Mouse (Mus musculus): ENCODE measurements around the gene Tmc5. TPM values are rescaled to one million over a fixed set of nuclear protein-coding genes. Genes with fewer than 3 reads are reported as not detected.

The Tmc5 gene
- 0.19 and 0.20 TPM in 2 replicates for polyA plus RNA-seq (2015; fragmentation: Nextera tagmentation; extraction: Ambion mirVana)

DNA sequence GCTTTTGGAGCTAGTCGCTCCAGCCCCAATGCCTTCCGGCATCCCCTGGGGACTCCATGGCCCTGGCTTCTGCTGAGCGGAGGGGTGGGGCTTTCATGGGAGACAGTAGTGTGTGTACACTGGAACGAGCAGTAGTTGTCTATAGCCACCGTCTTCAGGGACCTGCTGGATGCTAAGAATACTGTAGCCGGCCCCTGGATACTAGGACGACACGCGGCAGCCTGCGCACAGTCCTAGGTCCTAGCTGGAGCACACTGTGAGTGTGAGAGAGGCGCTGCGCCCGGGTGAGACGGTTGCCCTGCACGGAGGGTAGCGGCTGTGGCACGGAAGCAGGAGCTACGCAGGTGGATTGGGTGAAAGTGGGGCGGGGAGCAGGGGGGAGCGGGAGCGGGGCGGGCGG is at the start of gene Tmc5:
Gene Tmc5 (plus strand): TSS at position 97 of the 400 bp plus-strand sequence.
- Histone ChIP-seq H3K9me3 (ENCODE audit: low read length) (no peaks in the 10 kb centered on the region), H3K27ac (ENCODE audit: low read length) (no peak within 1 kb of the TSS), H3K27me3 (replicated peaks; ENCODE audit: insufficient read depth, low read length) (0 out of 2 replicates have a peak, but pooled peaks cover 5% of the 10 kb centered on the region), H3K36me3 (ENCODE audit: insufficient read depth, low read length) (no peaks in the 10 kb centered on the region), H3K9ac (replicated peaks; ENCODE audit: low read depth) (no peak within 1 kb of the TSS), H3K4me1 (ENCODE audit: insufficient read depth, low read depth, low read length) (peaks cover 4% of the 10 kb centered on the region; the same call in 1 of the 2 replicates), H3K4me3 (ENCODE audit: low read depth, low read length) (no peak within 1 kb of the TSS), H3K4me2 (replicated peaks; ENCODE audit: low read depth, low read length) (peak within 1 kb of the TSS; percentile 46)
- no peak for DNase-seq (ENCODE audit: low spot score)
- ATAC-seq = no peak
- TF ChIP-seq EP300 (IDR thresholded peaks at IDR 0.05) = no peak
- no peak for TF ChIP-seq CTCF (IDR thresholded peaks at IDR 0.05)
- WGBS = 8% methylated on average over 23 of the region's 23 CpGs

DNA sequence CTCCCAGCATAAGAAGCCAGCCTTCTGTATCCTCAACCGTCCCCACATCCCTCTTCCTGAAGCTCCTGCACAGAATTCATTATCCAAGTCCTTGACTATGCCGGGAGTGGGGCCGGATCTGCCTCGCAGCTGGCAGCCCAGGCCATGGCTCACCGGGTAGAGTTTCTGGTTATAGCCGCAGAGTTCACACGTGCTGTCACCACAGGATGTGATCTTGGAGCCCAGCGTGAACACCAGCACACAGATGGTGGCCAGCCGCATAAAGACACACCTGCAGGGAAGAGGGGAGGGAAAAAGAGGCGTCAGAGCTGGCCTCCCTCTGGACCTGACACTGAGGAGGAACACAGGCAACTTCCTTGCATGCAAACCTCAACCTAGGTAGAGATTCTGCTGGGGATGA is 49.6 kb upstream of the Tmc5 start:
- WGBS = 71% methylated on average over 10 of the region's 10 CpGs
- H3K9me3 ChIP-seq (ENCODE audit: low read length) = no peaks in the 10 kb centered on the region
- no peaks in the 10 kb centered on the region for H3K27me3 ChIP-seq (replicated peaks; ENCODE audit: insufficient read depth, low read length)
- no peaks in the 10 kb centered on the region for H3K4me1 ChIP-seq (ENCODE audit: insufficient read depth, low read depth, low read length)
- no peak for ATAC-seq
- H3K4me3 ChIP-seq (ENCODE audit: low read depth, low read length) = no peak overlapping the region
- H3K36me3 ChIP-seq (ENCODE audit: insufficient read depth, low read length) = no peaks in the 10 kb centered on the region
- H3K4me2 ChIP-seq (replicated peaks; ENCODE audit: low read depth, low read length) = no peak overlapping the region
- no peak for DNase-seq (ENCODE audit: low spot score)
- H3K9ac ChIP-seq (replicated peaks; ENCODE audit: low read depth) = no peak overlapping the region
- H3K27ac ChIP-seq (ENCODE audit: low read length) = no peak overlapping the region
- TF ChIP-seq EP300 (IDR thresholded peaks at IDR 0.05) = no peak
- TF ChIP-seq CTCF (IDR thresholded peaks at IDR 0.05) = no peak

DNA sequence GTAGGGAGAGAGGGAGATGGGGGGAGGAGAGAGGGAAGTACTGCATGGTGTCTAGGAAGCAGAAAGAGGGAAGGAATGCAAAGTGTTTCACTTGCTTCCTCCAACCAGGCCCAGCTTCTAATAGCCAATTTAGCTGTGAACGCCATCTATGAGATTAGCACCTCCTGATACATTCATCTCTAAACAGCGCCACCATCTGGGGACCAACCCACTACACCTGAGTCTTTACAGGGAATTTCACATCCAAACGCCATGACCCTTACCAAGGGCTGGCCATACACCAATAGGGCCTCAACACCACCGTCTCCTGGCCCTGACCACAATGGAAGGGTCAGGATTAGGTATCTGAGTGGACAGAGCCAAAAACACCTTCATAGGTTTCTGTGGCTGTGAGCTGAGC is 43.2 kb upstream of the Tmc5 start:
- WGBS = 67% methylated on average over 4 of the region's 4 CpGs
- Histone ChIP-seq H3K36me3 (ENCODE audit: insufficient read depth, low read length) (no peaks in the 10 kb centered on the region), H3K27me3 (replicated peaks; ENCODE audit: insufficient read depth, low read length) (no peaks in the 10 kb centered on the region), H3K4me1 (ENCODE audit: insufficient read depth, low read depth, low read length) (no peaks in the 10 kb centered on the region), H3K27ac (ENCODE audit: low read length) (no peak overlapping the region), H3K4me2 (replicated peaks; ENCODE audit: low read depth, low read length) (no peak overlapping the region), H3K9me3 (ENCODE audit: low read length) (no peaks in the 10 kb centered on the region), H3K9ac (replicated peaks; ENCODE audit: low read depth) (no peak overlapping the region), H3K4me3 (ENCODE audit: low read depth, low read length) (no peak overlapping the region)
- ATAC-seq (no peak), DNase-seq (ENCODE audit: low spot score) (no peak)
- peak; percentile 49 for TF ChIP-seq CTCF (IDR thresholded peaks at IDR 0.05)
- no peak for TF ChIP-seq EP300 (IDR thresholded peaks at IDR 0.05)

DNA sequence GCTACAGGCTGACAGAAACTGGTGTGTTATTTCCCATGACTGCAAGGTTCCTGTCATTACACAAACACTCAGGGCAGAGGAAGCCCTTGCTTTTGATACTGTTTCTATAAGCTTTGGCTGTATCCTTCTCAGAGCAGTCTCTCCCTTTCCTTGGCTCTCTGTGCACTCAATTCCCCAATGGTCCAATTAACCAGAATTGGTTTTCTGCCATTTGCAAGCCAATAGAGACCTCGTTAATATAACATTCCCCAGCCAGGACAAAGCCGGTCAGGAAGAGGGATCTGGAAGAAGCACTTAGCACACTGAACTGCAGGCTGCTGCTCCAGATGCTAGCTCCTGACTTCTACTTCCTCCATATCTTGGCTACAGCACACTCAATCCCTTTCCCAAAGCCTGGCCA is 42.8 kb upstream of the Tmc5 start:
- Histone ChIP-seq H3K27me3 (replicated peaks; ENCODE audit: insufficient read depth, low read length) (no peaks in the 10 kb centered on the region), H3K27ac (ENCODE audit: low read length) (no peak overlapping the region), H3K4me1 (ENCODE audit: insufficient read depth, low read depth, low read length) (no peaks in the 10 kb centered on the region), H3K4me2 (replicated peaks; ENCODE audit: low read depth, low read length) (no peak overlapping the region), H3K9ac (replicated peaks; ENCODE audit: low read depth) (no peak overlapping the region), H3K9me3 (ENCODE audit: low read length) (no peaks in the 10 kb centered on the region), H3K4me3 (ENCODE audit: low read depth, low read length) (no peak overlapping the region), H3K36me3 (ENCODE audit: insufficient read depth, low read length) (no peaks in the 10 kb centered on the region)
- TF ChIP-seq EP300 (IDR thresholded peaks at IDR 0.05) (no peak), CTCF (IDR thresholded peaks at IDR 0.05) (no peak)
- DNase-seq (ENCODE audit: low spot score) (no peak), ATAC-seq (no peak)
- 86% methylated on average over 2 of the region's 2 CpGs for WGBS

DNA sequence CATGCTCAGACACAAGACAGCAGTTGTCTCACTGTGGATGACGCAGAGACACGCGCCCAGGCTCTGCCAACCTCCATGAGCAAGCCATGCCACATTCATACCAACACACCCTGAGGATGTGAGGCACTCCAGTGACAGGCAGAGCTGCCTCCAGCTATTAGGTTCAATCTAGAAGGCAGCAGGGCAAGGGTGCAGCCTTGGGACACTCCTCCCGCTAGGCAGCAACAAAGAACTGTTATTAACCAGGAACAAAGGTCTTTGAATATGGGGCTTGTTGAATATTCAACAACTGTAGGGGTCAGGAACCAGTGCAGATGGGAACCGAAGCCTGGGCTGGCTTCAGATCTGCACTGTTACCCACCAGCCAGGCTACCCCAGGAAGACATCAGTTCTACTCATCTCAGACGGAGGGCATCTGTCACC is 28.0 kb upstream of the Tmc5 start:
- H3K27ac ChIP-seq (ENCODE audit: low read length) = no peak overlapping the region
- H3K4me2 ChIP-seq (replicated peaks; ENCODE audit: low read depth, low read length) = no peak overlapping the region
- H3K4me3 ChIP-seq (ENCODE audit: low read depth, low read length) = no peak overlapping the region
- no peaks in the 10 kb centered on the region for H3K36me3 ChIP-seq (ENCODE audit: insufficient read depth, low read length)
- ATAC-seq = no peak
- DNase-seq (ENCODE audit: low spot score) = no peak
- WGBS = 85% methylated on average over 6 of the region's 6 CpGs
- no peak for TF ChIP-seq CTCF (IDR thresholded peaks at IDR 0.05)
- no peak for TF ChIP-seq EP300 (IDR thresholded peaks at IDR 0.05)
- H3K9ac ChIP-seq (replicated peaks; ENCODE audit: low read depth) = no peak overlapping the region
- H3K4me1 ChIP-seq (ENCODE audit: insufficient read depth, low read depth, low read length) = no peaks in the 10 kb centered on the region
- no peaks in the 10 kb centered on the region for H3K9me3 ChIP-seq (ENCODE audit: low read length)
- H3K27me3 ChIP-seq (replicated peaks; ENCODE audit: insufficient read depth, low read length) = no peaks in the 10 kb centered on the region

DNA sequence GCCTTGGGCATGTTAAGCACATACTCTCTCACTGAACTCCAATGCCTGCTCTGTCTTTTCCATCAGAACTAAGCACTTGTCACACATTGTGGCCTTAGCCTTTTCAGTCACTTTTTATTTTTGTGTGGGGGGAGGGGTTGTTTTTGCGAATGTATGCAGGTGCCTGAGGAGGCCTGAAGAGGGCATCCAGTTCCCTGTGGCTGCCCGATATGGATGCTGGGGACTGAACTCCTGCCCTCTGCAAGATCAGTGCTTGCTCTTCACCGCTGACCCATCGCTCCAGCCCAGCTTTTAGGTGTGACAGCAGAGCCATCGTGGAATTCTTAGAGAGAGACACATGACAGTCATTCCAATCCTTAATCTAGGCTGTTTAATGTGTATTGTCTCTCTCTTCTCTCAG is 25.7 kb upstream of the Tmc5 start:
- Histone ChIP-seq H3K4me3 (ENCODE audit: low read depth, low read length) (no peak overlapping the region), H3K9me3 (ENCODE audit: low read length) (no peaks in the 10 kb centered on the region), H3K4me1 (ENCODE audit: insufficient read depth, low read depth, low read length) (no peaks in the 10 kb centered on the region), H3K27ac (ENCODE audit: low read length) (no peak overlapping the region), H3K9ac (replicated peaks; ENCODE audit: low read depth) (no peak overlapping the region), H3K36me3 (ENCODE audit: insufficient read depth, low read length) (no peaks in the 10 kb centered on the region), H3K27me3 (replicated peaks; ENCODE audit: insufficient read depth, low read length) (no peaks in the 10 kb centered on the region), H3K4me2 (replicated peaks; ENCODE audit: low read depth, low read length) (no peak overlapping the region)
- 49% methylated on average over 5 of the region's 5 CpGs for WGBS
- TF ChIP-seq EP300 (IDR thresholded peaks at IDR 0.05) = no peak
- no peak for TF ChIP-seq CTCF (IDR thresholded peaks at IDR 0.05)
- no peak for ATAC-seq
- no peak for DNase-seq (ENCODE audit: low spot score)

DNA sequence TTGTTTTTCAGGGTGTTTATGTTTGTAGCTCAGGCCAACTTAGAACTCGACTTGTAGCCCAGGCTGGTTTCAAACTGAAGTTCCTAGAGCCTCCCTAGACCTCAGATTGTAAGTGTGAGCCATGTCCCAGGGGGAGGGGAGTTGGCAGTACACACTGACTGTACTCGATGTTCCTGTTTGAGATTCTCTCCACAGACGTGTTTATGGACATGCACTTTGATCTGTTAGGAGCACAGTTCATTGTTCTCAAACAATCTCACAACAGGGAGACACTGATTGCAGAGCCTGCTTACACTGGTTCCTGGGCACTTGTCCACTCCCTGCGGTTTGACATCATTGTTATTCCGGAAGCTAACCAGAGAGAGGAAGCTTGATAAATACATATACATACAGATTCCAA is 25.1 kb upstream of the Tmc5 start:
- no peaks in the 10 kb centered on the region for H3K9me3 ChIP-seq (ENCODE audit: low read length)
- no peaks in the 10 kb centered on the region for H3K4me1 ChIP-seq (ENCODE audit: insufficient read depth, low read depth, low read length)
- no peak overlapping the region for H3K4me2 ChIP-seq (replicated peaks; ENCODE audit: low read depth, low read length)
- no peak overlapping the region for H3K27ac ChIP-seq (ENCODE audit: low read length)
- H3K27me3 ChIP-seq (replicated peaks; ENCODE audit: insufficient read depth, low read length) = no peaks in the 10 kb centered on the region
- peak; percentile 79 for TF ChIP-seq EP300 (IDR thresholded peaks at IDR 0.05)
- TF ChIP-seq CTCF (IDR thresholded peaks at IDR 0.05) = no peak
- no peaks in the 10 kb centered on the region for H3K36me3 ChIP-seq (ENCODE audit: insufficient read depth, low read length)
- WGBS = 44% methylated on average over 5 of the region's 5 CpGs
- DNase-seq (ENCODE audit: low spot score) (peak; percentile 37), ATAC-seq (peak; percentile 83)
- no peak overlapping the region for H3K4me3 ChIP-seq (ENCODE audit: low read depth, low read length)
- H3K9ac ChIP-seq (replicated peaks; ENCODE audit: low read depth) = no peak overlapping the region
